Mouse (Mus musculus) lung, adult 2 months (tissue): ENCODE results near the gene Ptk7.

Experiments
- CTCF ChIP-seq: fragments of 200-500 bp; IDR thresholded peaks from 2 replicates; pipeline ENCODE4 v1.5.1; 2011; ENCODE audit warnings: mild to moderate bottlenecking, low read length, control low read depth; ENCODE audit not compliant: insufficient read depth
- POLR2A ChIP-seq: fragments of 200-500 bp; IDR thresholded peaks from 2 replicates; pipeline ENCODE4 v1.6.1; 2011; ENCODE audit warnings: low read depth, mild to moderate bottlenecking, control low read depth, low read length, borderline replicate concordance; ENCODE audit errors: extremely low read depth

- no peak for TF ChIP-seq POLR2A
- TF ChIP-seq CTCF = no peak
Observed at GRCm38 (mm10) chr17:46551369-46551768, 77.9 kb downstream of the Ptk7 start.
